Mouse (Mus musculus) embryo, embryonic 11.5 days (tissue): ENCODE data around the gene Grin2a.
A peak's percentile ranks its signal among the peaks of the same experiment; 100 is the strongest.

Experiments used
- DNase-seq: peaks from one replicate; pipeline ENCODE4 v3.0.0-alpha.2; 2012; ENCODE audit warnings: low read depth, low spot score

Gene Grin2a

GRCm38 (mm10) chr16:9873001-9873400 is 122.4 kb downstream of the Grin2a start:
- no peak for DNase-seq

DNA sequence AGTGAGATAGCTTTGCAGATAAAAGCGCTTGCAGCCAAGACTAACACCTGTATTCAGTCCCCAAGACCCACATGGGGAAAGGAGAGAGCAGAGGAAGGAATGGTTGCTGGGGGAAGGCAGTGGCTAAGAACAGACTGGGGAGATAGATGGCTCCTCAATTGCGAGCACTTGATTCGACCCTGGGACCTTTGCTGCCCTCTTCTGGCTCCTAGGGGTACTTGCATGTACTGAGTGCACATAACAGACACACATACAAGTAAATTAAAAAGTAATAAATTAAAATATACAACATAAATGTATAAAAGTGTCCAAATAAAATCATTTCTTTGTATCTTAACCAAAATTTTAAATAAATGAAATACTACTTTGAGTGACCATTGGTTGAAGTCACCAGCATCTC is 129.7 kb downstream of the Grin2a start:
- DNase-seq = no peak

DNA sequence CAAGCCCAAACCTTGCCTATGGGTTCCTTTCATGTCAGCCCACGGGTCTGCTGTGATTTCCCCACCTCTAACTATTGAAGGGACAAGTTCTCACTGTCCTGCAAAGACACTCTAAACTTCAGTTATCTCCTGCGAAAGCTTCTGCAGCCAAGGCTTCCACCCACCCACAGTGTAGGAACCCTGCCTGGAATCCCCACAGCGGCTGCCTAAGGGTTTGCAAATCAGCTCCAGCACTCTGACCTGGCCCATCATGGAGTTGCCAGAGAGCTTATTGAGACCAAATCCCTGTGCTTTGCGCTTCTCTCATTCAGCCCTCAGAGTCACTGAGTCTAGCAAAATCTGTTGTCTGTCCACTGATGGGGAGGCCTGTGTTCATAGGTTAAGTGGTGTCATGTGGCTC is 130.3 kb downstream of the Grin2a start:
- no peak for DNase-seq

- no peak for DNase-seq
Observed at GRCm38 (mm10) chr16:9857758-9858157, 137.6 kb downstream of the Grin2a start.

- no peak for DNase-seq
Observed at GRCm38 (mm10) chr16:9851265-9851988, 143.9 kb downstream of the Grin2a start.

DNA sequence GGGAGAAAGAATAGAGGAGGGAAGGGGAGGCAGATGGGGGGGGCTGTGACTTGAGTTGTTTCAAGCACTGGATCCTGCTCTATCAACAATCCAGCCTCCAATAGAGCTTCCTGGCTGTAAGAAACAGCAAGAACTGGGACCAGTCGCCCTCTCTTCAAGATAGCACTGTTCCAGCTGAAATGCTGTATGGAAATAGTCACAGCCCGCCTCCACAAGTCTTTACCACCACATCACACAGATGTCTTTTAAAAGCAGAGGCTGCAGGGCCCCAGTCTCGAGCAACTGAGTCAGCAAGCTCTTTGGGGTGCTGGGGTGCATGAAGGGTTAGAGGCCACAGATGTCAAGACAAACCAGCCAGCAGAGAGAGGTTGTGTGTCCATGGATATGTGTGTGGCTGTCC is 153.9 kb downstream of the Grin2a start:
- no peak for DNase-seq

- DNase-seq = peak; percentile 30
Observed at GRCm38 (mm10) chr16:9836542-9836941, 158.8 kb downstream of the Grin2a start.

- no peak for DNase-seq
Observed at GRCm38 (mm10) chr16:9834236-9834635, 161.1 kb downstream of the Grin2a start.

GRCm38 (mm10) chr16:9825110-9825483 is 170.3 kb downstream of the Grin2a start:
- DNase-seq = no peak

- DNase-seq = no peak
Observed at GRCm38 (mm10) chr16:9824436-9825109, 170.8 kb downstream of the Grin2a start.

- no peak for DNase-seq
Observed at GRCm38 (mm10) chr16:9823686-9824085, 171.7 kb downstream of the Grin2a start.

DNA sequence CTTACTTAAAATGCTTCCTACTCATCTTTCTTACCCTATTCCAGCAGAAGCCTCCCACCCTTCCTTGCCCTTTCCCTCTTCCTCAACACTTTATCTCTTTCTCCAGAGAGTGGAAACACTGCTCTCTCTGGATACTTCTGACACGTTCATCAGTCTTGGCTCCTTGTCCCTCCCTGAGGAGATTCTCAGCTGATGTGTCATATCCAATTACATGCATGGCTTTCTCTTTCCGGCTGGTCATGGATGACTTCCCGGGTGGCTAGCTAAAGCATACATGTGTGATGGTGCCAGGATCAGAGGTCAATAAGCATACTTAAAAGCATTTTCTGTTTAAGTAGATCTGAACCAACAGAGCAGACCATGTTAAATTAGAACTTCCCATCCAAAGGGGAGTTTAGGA is 175.9 kb downstream of the Grin2a start:
- no peak for DNase-seq

- no peak for DNase-seq
Observed at GRCm38 (mm10) chr16:9801338-9801737, 194.0 kb downstream of the Grin2a start.

DNA sequence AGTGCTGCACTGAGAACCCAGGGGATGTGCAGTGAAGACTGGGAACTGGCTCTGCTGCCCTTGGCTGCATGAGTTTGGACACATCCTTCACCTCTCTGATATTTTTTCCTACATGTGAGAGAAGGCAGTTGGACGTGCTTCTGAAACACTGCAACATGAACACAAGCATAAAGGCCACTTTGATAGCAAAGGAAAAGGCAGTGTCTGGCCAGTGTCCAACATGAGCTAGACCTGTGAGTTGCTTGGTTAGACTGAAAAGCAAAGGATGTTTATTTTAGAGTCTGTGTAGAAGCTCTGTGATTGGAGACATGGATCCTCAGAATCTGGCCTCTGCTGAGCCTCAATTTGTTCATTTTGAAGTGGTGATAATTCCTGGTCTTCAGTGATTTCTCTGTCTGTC is 195.1 kb downstream of the Grin2a start:
- DNase-seq = no peak

GRCm38 (mm10) chr16:9792976-9793375 is 202.4 kb downstream of the Grin2a start:
- DNase-seq = no peak

- no peak for DNase-seq
Observed at GRCm38 (mm10) chr16:9786261-9786660, 209.1 kb downstream of the Grin2a start.

- DNase-seq = no peak
Observed at GRCm38 (mm10) chr16:9785821-9786220, 209.5 kb downstream of the Grin2a start.

- no peak for DNase-seq
Observed at GRCm38 (mm10) chr16:9768981-9769380, 226.4 kb downstream of the Grin2a start.

GRCm38 (mm10) chr16:9768356-9768755 is 227.0 kb downstream of the Grin2a start:
- DNase-seq = no peak

- no peak for DNase-seq
Observed at GRCm38 (mm10) chr16:9767946-9768345, 227.4 kb downstream of the Grin2a start.

- no peak for DNase-seq
Observed at GRCm38 (mm10) chr16:9764086-9764485, 231.3 kb downstream of the Grin2a start.

GRCm38 (mm10) chr16:9760347-9760746 is 235.0 kb downstream of the Grin2a start:
- no peak for DNase-seq

DNA sequence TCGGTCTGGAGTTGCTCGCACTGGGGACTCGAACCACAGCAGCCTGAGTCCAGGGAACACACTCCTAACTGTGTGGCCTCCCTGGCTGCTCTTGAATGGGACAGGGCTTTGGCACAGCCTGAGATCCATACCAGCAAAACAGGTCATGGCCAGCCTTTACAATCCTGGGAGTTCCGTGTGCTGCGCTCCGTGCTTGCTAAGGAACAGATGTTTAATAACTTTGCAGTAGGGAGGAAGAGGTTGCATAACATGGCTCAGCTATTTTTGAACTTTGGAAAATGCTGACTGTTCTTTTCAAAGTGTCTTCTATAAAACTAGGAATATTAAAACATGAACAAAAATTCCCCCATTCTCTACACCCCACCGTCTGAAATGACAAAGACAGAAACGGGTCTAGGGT is 238.5 kb downstream of the Grin2a start:
- no peak for DNase-seq
